Mouse (Mus musculus) embryonic facial prominence, embryonic 13.5 days (tissue): ENCODE results near the gene Gm49510. TPM values are rescaled to one million over a fixed set of nuclear protein-coding genes. Genes with fewer than 3 reads are reported as not detected.

Source experiments
- ATAC-seq: fragments of 200-750 bp; cut with Nextera tagmentation; 2 replicates; pipeline ENCODE4 v1.8.0; 2017; ENCODE audit warnings: low read depth; ENCODE audit not compliant: insufficient number of reproducible peaks, insufficient read depth, low FRiP score, low TSS enrichment
- H3K27ac ChIP-seq: fragments of 300-500 bp; sonication (generic); 2 replicates; pipeline ENCODE4 v1.5.1; 2015; ENCODE audit warnings: moderate library complexity, mild to moderate bottlenecking, inconsistent platforms
- H3K27me3 ChIP-seq: fragments of 300-500 bp; sonication (generic); 2 replicates; pipeline ENCODE4 v1.6.1; 2015; ENCODE audit warnings: mild to moderate bottlenecking, inconsistent platforms
- H3K36me3 ChIP-seq: fragments of 300-500 bp; sonication (generic); 2 replicates; pipeline ENCODE4 v1.6.1; 2015; ENCODE audit warnings: mild to moderate bottlenecking, inconsistent platforms
- H3K4me1 ChIP-seq: fragments of 300-500 bp; sonication (generic); 2 replicates; pipeline ENCODE4 v1.6.1; 2015; ENCODE audit warnings: inconsistent platforms
- H3K4me2 ChIP-seq: fragments of 300-500 bp; sonication (generic); 2 replicates; pipeline ENCODE4 v1.6.1; 2015; ENCODE audit warnings: moderate library complexity, mild to moderate bottlenecking, inconsistent platforms
- H3K4me3 ChIP-seq: fragments of 300-500 bp; sonication (generic); 2 replicates; pipeline ENCODE4 v1.5.1; 2015; ENCODE audit warnings: mild to moderate bottlenecking, inconsistent platforms
- H3K9ac ChIP-seq: fragments of 300-500 bp; sonication (generic); 2 replicates; pipeline ENCODE4 v1.6.1; 2015; ENCODE audit warnings: mild to moderate bottlenecking, inconsistent platforms
- H3K9me3 ChIP-seq: fragments of 300-500 bp; sonication (generic); 2 replicates; pipeline ENCODE4 v1.6.1; 2016; ENCODE audit warnings: inconsistent platforms
- WGBS: fragments of 180-500 bp; shearing (Covaris S2); methylation state at CpG from one replicate; pipeline ENCODE4 v1.1.7; 2015; ENCODE audit warnings: mixed read lengths; 5-methylcytosine and 5-hydroxymethylcytosine counted together
- polyA plus RNA-seq: library from polyadenylated mRNA; unstranded; fragments of >200 nt; fragmentation: Nextera tagmentation; extraction: Ambion mirVana; gene quantifications from 2 replicates; pipeline ENCODE4 v1.2.1, GENCODE M21; 2015

Gene Gm49510
- polyA plus RNA-seq, 1 experiment from 2014 or later, result 0.18 TPM

DNA sequence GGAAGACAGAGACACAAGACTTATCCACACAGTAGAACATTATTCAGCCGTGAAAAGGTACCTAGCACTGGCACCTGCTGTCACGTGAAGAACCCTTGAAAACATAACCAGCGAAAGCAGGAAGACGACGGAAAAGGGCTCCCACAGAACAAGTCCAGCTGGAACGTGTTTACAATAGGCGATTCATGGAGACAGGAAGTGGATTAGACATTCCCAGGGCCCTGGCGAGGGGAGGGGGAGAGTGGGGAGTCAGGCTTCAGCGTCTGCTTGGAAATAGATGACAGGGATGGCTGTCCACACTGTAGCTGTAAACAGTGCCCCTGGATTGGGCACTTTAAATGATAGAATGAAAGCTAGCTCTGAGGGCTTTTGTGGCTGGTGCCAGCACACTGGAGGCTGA lies 31.1 kb upstream of the Gm49510 start:
- Histone ChIP-seq H3K27ac (peak overlapping the region; percentile 79), H3K9ac (0 out of 2 replicates have a peak overlapping the region, but pooled peaks have one; percentile 1), H3K9me3 (no peaks in the 10 kb centered on the region), H3K4me2 (peak overlapping the region; percentile 5; the same call in 1 of the 2 replicates), H3K4me1 (peaks cover 26% of the 10 kb centered on the region), H3K4me3 (no peak overlapping the region), H3K36me3 (no peaks in the 10 kb centered on the region), H3K27me3 (no peaks in the 10 kb centered on the region)
- no peak for ATAC-seq
- 6% methylated on average over 9 of the region's 9 CpGs for WGBS

GRCm38 (mm10) chr15:78868826-78869233 lies 30.6 kb upstream of the Gm49510 start:
- peak overlapping the region; percentile 5; the same call in 1 of the 2 replicates for H3K4me2 ChIP-seq
- WGBS, result 49% methylated on average over 7 of the region's 7 CpGs
- H3K36me3 ChIP-seq, result no peaks in the 10 kb centered on the region
- peaks cover 21% of the 10 kb centered on the region for H3K4me1 ChIP-seq
- no peak overlapping the region for H3K4me3 ChIP-seq
- no peak for ATAC-seq
- H3K27me3 ChIP-seq, result no peaks in the 10 kb centered on the region
- H3K9me3 ChIP-seq, result no peaks in the 10 kb centered on the region
- H3K9ac ChIP-seq, result 0 out of 2 replicates have a peak overlapping the region, but pooled peaks have one; percentile 1
- H3K27ac ChIP-seq, result peak overlapping the region; percentile 79

DNA sequence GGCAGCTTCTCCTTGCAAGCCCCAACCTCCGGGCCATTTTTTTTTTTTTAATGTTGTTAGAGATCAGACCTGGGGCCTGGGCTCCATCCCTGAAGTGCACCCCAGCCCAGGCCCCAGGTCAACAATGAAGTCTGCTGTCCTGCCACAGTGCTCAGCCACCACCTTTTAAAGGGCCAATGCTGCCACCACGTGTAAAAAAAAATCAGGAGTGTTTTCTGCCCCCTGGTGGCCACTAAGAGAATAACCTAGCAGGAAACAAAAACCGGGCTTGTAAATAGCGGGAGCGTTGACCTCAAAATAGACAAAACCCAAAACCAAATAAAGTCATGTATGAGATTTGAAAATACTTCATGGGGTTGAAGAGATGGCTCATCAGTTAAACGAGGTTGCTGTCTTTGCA lies 29.7 kb upstream of the Gm49510 start:
- 30% methylated on average over 6 of the region's 6 CpGs for WGBS
- Histone ChIP-seq H3K4me3 (no peak overlapping the region), H3K27ac (no peak overlapping the region), H3K9ac (no peak overlapping the region), H3K27me3 (no peaks in the 10 kb centered on the region), H3K4me1 (peaks cover 18% of the 10 kb centered on the region), H3K9me3 (no peaks in the 10 kb centered on the region), H3K4me2 (no peak overlapping the region), H3K36me3 (no peaks in the 10 kb centered on the region)
- no peak for ATAC-seq

DNA sequence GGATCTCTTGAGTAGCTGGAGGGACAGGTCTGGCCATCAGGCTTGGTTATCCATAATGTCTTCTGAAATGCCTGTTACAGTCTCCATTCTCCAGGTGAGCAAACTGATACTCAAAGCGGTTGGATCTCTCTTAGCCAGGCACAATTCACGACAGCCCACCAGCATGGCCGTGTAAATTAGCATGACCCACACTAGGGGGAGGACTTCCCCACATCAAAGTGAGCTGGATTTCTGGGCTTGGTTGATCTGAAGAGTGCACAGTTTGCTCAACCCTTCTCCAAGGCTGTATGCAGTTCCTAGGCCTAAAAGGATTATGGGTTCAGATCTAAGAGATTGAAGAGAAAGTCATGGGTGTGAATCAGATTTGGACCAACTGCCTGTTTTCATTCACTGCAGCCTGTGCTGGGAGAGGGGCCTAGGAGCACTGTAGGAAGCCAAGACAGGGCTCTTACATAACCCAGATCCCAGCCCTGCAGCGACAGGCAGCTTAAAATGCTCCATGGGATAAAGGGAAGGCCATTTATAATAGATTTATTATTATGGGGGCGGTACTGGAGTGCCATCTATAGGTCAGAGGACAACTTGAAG lies 27.4 kb upstream of the Gm49510 start:
- H3K27ac ChIP-seq, result no peak overlapping the region
- no peak overlapping the region for H3K4me2 ChIP-seq
- peaks cover 31% of the 10 kb centered on the region for H3K4me1 ChIP-seq
- WGBS, result 40% methylated on average over 5 of the region's 5 CpGs
- H3K9ac ChIP-seq, result no peak overlapping the region
- no peak for ATAC-seq
- H3K27me3 ChIP-seq, result no peaks in the 10 kb centered on the region
- H3K36me3 ChIP-seq, result no peaks in the 10 kb centered on the region
- H3K9me3 ChIP-seq, result no peaks in the 10 kb centered on the region
- H3K4me3 ChIP-seq, result no peak overlapping the region

DNA sequence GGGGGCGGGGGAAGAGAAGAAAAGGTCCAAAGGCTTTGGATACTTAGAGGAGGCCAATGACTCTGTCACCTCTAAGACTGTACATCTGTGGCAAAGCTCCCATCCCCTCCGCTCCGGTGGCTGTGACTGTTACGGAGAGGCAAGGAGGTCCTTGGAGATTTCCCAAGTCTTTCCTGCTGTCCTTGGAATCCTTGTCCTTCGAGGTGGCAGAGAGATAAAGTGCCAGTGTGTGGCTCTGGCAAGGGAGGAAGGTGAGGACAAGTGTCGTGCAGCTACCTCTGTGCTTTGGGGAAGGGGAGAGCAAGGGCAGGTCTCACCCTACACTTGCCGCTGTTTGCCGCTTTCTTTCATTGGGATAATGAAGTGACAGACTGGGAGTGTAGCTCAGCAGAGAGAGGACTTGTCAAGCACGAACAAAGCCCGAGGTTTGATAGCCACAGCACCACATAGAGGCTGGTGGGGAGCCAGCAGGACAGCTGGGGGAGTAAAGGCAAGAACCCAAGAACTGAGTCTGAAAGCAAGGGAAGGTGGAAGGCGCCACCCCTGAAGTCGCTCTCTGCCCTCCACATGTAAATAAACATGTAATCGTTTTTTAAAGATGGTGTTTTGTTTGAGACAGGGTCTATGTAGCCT lies 25.5 kb upstream of the Gm49510 start:
- Histone ChIP-seq H3K27me3 (no peaks in the 10 kb centered on the region), H3K9ac (no peak overlapping the region), H3K4me2 (no peak overlapping the region), H3K27ac (no peak overlapping the region), H3K9me3 (no peaks in the 10 kb centered on the region), H3K4me1 (peaks cover 31% of the 10 kb centered on the region), H3K36me3 (no peaks in the 10 kb centered on the region), H3K4me3 (no peak overlapping the region)
- WGBS, result 67% methylated on average over 13 of the region's 13 CpGs
- no peak for ATAC-seq

DNA sequence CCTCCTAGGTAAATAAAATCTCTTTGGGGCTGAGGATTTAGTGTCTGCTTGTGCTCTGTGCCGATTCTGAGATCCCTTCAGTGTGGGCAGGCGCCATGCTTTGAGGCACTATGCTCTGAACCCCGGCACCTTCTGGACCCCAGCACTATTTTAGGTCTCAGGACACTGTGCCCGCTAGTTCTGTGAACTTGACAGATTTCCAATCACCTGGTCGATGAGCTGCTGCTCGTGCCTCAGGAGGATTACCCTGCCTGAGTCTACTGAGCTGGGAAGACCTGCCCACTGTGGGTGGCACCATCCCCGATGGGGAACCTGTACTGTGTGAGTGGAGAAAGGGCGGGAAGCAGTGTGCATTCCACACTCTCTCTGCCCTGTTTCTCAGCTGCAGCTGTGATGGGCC lies 24.5 kb upstream of the Gm49510 start:
- Histone ChIP-seq H3K4me1 (peaks cover 40% of the 10 kb centered on the region), H3K4me3 (no peak overlapping the region), H3K4me2 (no peak overlapping the region), H3K27ac (peak overlapping the region; percentile 99), H3K36me3 (peaks cover 2% of the 10 kb centered on the region; the same call in 1 of the 2 replicates), H3K9ac (0 out of 2 replicates have a peak overlapping the region, but pooled peaks have one; percentile 87), H3K27me3 (no peaks in the 10 kb centered on the region), H3K9me3 (no peaks in the 10 kb centered on the region)
- WGBS, result 68% methylated on average over 8 of the region's 8 CpGs
- ATAC-seq, result no peak

DNA sequence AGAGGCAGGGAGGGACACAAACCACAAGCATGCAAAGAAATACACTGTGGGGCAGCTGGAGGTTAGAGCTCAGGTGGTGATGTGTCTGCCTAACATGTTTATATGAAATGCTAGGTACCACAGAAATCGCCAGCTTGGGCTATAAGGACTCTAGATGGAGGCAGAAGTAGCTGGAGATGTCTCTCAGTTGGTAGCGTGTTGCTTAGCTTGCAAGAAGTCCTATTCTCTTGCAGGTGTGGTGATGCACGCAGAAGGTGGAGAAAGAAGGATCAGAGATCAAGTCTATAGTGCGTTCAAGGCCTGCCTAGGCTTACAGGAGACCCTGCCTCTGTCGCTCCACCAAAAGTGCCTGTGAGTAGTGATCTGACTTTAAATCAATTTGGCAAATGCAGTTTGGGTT lies 23.9 kb upstream of the Gm49510 start:
- WGBS, result 65% methylated on average over 5 of the region's 5 CpGs
- no peak overlapping the region for H3K4me3 ChIP-seq

GRCm38 (mm10) chr15:78876258-78876696 lies 23.2 kb upstream of the Gm49510 start:
- Histone ChIP-seq H3K27me3 (no peaks in the 10 kb centered on the region), H3K9me3 (no peaks in the 10 kb centered on the region), H3K36me3 (peaks cover 14% of the 10 kb centered on the region), H3K4me3 (peak overlapping the region; percentile 70), H3K9ac (peak overlapping the region; percentile 87), H3K4me2 (peak overlapping the region; percentile 93), H3K4me1 (peaks cover 47% of the 10 kb centered on the region), H3K27ac (peak overlapping the region; percentile 99)
- ATAC-seq, result peak; percentile 17; the same call in 1 of the 2 replicates
- 3% methylated on average over 17 of the region's 17 CpGs for WGBS

More for the DNA sequence above, 23.9 kb upstream of the Gm49510 start:
- no peaks in the 10 kb centered on the region for H3K27me3 ChIP-seq
- no peaks in the 10 kb centered on the region for H3K9me3 ChIP-seq
- peak overlapping the region; percentile 93 for H3K4me2 ChIP-seq
- peaks cover 8% of the 10 kb centered on the region for H3K36me3 ChIP-seq
- no peak for ATAC-seq
- H3K4me1 ChIP-seq, result peaks cover 46% of the 10 kb centered on the region
- H3K9ac ChIP-seq, result peak overlapping the region; percentile 87
- peak overlapping the region; percentile 99 for H3K27ac ChIP-seq

GRCm38 (mm10) chr15:78876991-78877809 lies 22.3 kb upstream of the Gm49510 start, which contains the start of gene Gga1:
Gene Gga1, plus strand, starts transcription at chr15:78877190.
- ATAC-seq, result peak; percentile 86
- peaks cover 23% of the 10 kb centered on the region for H3K36me3 ChIP-seq
- peak within 1 kb of the TSS; percentile 99 for H3K27ac ChIP-seq
- H3K9me3 ChIP-seq, result no peaks in the 10 kb centered on the region
- peaks cover 42% of the 10 kb centered on the region for H3K4me1 ChIP-seq
- under 1% methylated on average over 57 of the region's 95 CpGs for WGBS
- H3K9ac ChIP-seq, result peak within 1 kb of the TSS; percentile 87
- H3K4me3 ChIP-seq, result peak within 1 kb of the TSS; percentile 70
- peak within 1 kb of the TSS; percentile 93 for H3K4me2 ChIP-seq
- no peaks in the 10 kb centered on the region for H3K27me3 ChIP-seq

GRCm38 (mm10) chr15:78877810-78878390 lies 21.6 kb upstream of the Gm49510 start:
- ATAC-seq, result no peak; the same call in none of the 2 replicates
- Histone ChIP-seq H3K9ac (peak overlapping the region; percentile 87), H3K4me3 (peak overlapping the region; percentile 70), H3K27me3 (no peaks in the 10 kb centered on the region), H3K4me1 (peaks cover 38% of the 10 kb centered on the region), H3K9me3 (no peaks in the 10 kb centered on the region), H3K27ac (peak overlapping the region; percentile 99), H3K36me3 (peaks cover 30% of the 10 kb centered on the region), H3K4me2 (peak overlapping the region; percentile 93)
- WGBS, result under 1% methylated on average over 17 of the region's 17 CpGs
